Mouse (Mus musculus): ENCODE results near the gene Sdr9c7. TPM values are rescaled to one million over a fixed set of nuclear protein-coding genes. Genes with fewer than 3 reads are reported as not detected.
"Not testable (repeated sequence)": the region's sequence is repeated elsewhere in the genome, so short reads cannot be mapped to it uniquely, and the experiment has no call there.

Sdr9c7 gene
- total RNA-seq, 2 experiments from 2014 or later, result not detected

- no peak for ATAC-seq (replicated peaks; ENCODE audit: poor library complexity, severe bottlenecking)
Measured at GRCm38 (mm10) chr10:127904718-127905446, 6.6 kb downstream of the Sdr9c7 start.

- ATAC-seq (replicated peaks; ENCODE audit: poor library complexity, severe bottlenecking), result no peak
Measured at GRCm38 (mm10) chr10:127906138-127906537, 7.8 kb downstream of the Sdr9c7 start.

- no peak for ATAC-seq (replicated peaks; ENCODE audit: poor library complexity, severe bottlenecking)
Measured at GRCm38 (mm10) chr10:127907386-127907951, 9.2 kb downstream of the Sdr9c7 start.

GRCm38 (mm10) chr10:127915578-127915977 lies 17.3 kb downstream of the Sdr9c7 start:
- no peak for ATAC-seq (replicated peaks; ENCODE audit: poor library complexity, severe bottlenecking)

- not testable (repeated sequence) for ATAC-seq (replicated peaks; ENCODE audit: poor library complexity, severe bottlenecking)
Measured at GRCm38 (mm10) chr10:127917183-127917582, 18.9 kb downstream of the Sdr9c7 start.

GRCm38 (mm10) chr10:127917651-127918050 lies 19.3 kb downstream of the Sdr9c7 start:
- no peak for ATAC-seq (replicated peaks; ENCODE audit: poor library complexity, severe bottlenecking)

- ATAC-seq (replicated peaks; ENCODE audit: poor library complexity, severe bottlenecking), result no peak
Measured at GRCm38 (mm10) chr10:127922241-127922640, 23.9 kb downstream of the Sdr9c7 start.

- no peak for ATAC-seq (replicated peaks; ENCODE audit: poor library complexity, severe bottlenecking)
Measured at GRCm38 (mm10) chr10:127923024-127923423, 24.7 kb downstream of the Sdr9c7 start.

GRCm38 (mm10) chr10:127924597-127925378 lies 26.5 kb downstream of the Sdr9c7 start:
- no peak for ATAC-seq (replicated peaks; ENCODE audit: poor library complexity, severe bottlenecking)

- ATAC-seq (replicated peaks; ENCODE audit: poor library complexity, severe bottlenecking), result no peak
Measured at GRCm38 (mm10) chr10:127927737-127928136, 29.4 kb downstream of the Sdr9c7 start.

- ATAC-seq (replicated peaks; ENCODE audit: poor library complexity, severe bottlenecking), result peak; percentile 29; the same call in 1 of the 2 replicates
Measured at GRCm38 (mm10) chr10:127932290-127932926, 34.1 kb downstream of the Sdr9c7 start.

GRCm38 (mm10) chr10:127936271-127936670 lies 38.0 kb downstream of the Sdr9c7 start:
- no peak for ATAC-seq (replicated peaks; ENCODE audit: poor library complexity, severe bottlenecking)

GRCm38 (mm10) chr10:127936747-127937409 lies 38.6 kb downstream of the Sdr9c7 start:
- peak; percentile 83 for ATAC-seq (replicated peaks; ENCODE audit: poor library complexity, severe bottlenecking)

GRCm38 (mm10) chr10:127937428-127938010 lies 39.2 kb downstream of the Sdr9c7 start:
- peak; percentile 48 for ATAC-seq (replicated peaks; ENCODE audit: poor library complexity, severe bottlenecking)

- ATAC-seq (replicated peaks; ENCODE audit: poor library complexity, severe bottlenecking), result not testable (repeated sequence)
Measured at GRCm38 (mm10) chr10:127939667-127940066, 41.3 kb downstream of the Sdr9c7 start.

- ATAC-seq (replicated peaks; ENCODE audit: poor library complexity, severe bottlenecking), result peak; percentile 97
Measured at GRCm38 (mm10) chr10:127945432-127946064, 47.2 kb downstream of the Sdr9c7 start.

- no peak for ATAC-seq (replicated peaks; ENCODE audit: poor library complexity, severe bottlenecking)
Measured at GRCm38 (mm10) chr10:127949596-127950130, 51.3 kb downstream of the Sdr9c7 start.

GRCm38 (mm10) chr10:127951390-127951789 lies 53.1 kb downstream of the Sdr9c7 start:
- ATAC-seq (replicated peaks; ENCODE audit: poor library complexity, severe bottlenecking), result no peak

GRCm38 (mm10) chr10:127951821-127952220 lies 53.5 kb downstream of the Sdr9c7 start:
- no peak for ATAC-seq (replicated peaks; ENCODE audit: poor library complexity, severe bottlenecking)

All from granulocyte monocyte progenitor cell, adult 5-6 weeks (primary cell).